In the genomic region with DNA sequence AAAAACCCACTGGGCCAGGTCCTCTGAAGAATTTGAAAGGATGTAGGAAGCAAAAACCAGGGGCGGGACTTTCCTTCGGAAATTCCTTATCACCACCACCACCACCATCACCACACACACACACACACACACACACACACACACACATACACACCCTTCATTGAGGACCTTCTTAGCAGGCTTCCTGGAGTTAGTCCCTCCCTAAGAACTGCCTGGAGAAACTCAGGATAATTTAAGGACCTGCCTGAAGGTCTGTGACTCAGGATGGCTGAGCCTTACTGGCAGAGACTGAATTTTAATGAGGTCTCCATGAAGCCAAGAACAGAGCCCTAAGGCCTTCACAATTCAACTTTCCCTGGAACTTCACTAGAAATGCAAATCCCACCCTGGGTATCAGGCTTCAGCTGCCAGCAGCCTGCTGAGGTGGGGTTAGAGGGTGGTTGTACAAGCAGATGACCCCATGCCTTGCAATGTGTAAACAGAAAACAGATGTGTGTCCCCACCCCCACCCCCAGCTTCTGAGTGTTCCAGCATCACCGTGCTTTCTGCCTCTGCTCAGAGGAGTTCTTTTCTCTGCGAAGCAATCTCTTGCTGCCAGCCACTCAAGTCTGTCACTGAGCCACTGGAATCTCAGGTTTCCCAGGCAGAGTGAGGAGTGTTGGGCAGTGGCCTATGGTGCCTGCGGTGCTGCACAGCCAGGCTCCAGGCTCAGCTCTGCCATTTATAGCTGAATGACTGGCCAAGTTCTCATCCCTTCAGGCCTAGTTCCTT, we compare ENCODE assay signal across 8 mouse cellular contexts. TPM values are rescaled to one million over a fixed set of nuclear protein-coding genes. Genes with fewer than 3 reads are reported as not detected.
A peak's percentile ranks its signal among the peaks of the same experiment; 100 is the strongest.
DNase-seq lines count a peak whose midpoint lies in the region; ATAC-seq lines count a peak whose summit lies in the region.

No protein-coding gene starts in this region.

- H3K9me3 ChIP-seq in neural tube, embryonic 11.5 days (ENCODE audit: control insufficient read depth, low read length), result no peaks in the 10 kb centered on the region

- H3K9ac ChIP-seq in neural tube, embryonic 11.5 days (ENCODE audit: low read length), result no peak overlapping the region

- peaks cover 34% of the 10 kb centered on the region for H3K4me1 ChIP-seq in brown adipose tissue, adult 24 weeks (ENCODE audit: control insufficient read depth, insufficient read depth, insufficient read length, low read length)
- H3K4me1 ChIP-seq in neural tube, embryonic 11.5 days (ENCODE audit: control insufficient read depth, insufficient read depth, low read length), result peaks cover 6% of the 10 kb centered on the region

- H3K4me2 ChIP-seq in neural tube, embryonic 11.5 days (ENCODE audit: low read depth), result no peak overlapping the region

- 23% methylated on average over 5 of the region's 5 CpGs for WGBS in neural tube, embryonic 11.5 days

- peak; percentile 56 for DNase-seq in ES-CJ7 (ENCODE audit: low read depth, low spot score)
- peak; percentile 48 for DNase-seq in heart, adult 8-10 months (ENCODE audit: low spot score)
- peak; percentile 61 for DNase-seq in kidney, postnatal 10 days
- peak; percentile 56 for DNase-seq in neural tube, embryonic 11.5 days (ENCODE audit: low spot score)
- DNase-seq in right cerebral cortex, adult 2 months (ENCODE audit: low spot score in 2 of 2), result no peak
- DNase-seq in cerebellum, adult 8-10 months, result no peak

- no peaks in the 10 kb centered on the region for H3K36me3 ChIP-seq in neural tube, embryonic 11.5 days (ENCODE audit: control insufficient read depth, insufficient read depth, low read length)

- H3K4me3 ChIP-seq in brown adipose tissue, adult 24 weeks (ENCODE audit: insufficient read depth, low read depth, low read length), result no peak overlapping the region
- no peak overlapping the region for H3K4me3 ChIP-seq in neural tube, embryonic 11.5 days (ENCODE audit: low read depth, low read length)

- H3K27ac ChIP-seq in brown adipose tissue, adult 24 weeks (replicated peaks; ENCODE audit: low read depth, low read length), result peak overlapping the region; percentile 74
- H3K27ac ChIP-seq in neural tube, embryonic 11.5 days (ENCODE audit: low read depth, low read length), result no peak overlapping the region; the same call in 1 of the 2 replicates

- ATAC-seq in neural tube, embryonic 11.5 days (ENCODE audit: insufficient read depth, low FRiP score, low TSS enrichment), result no peak
- ATAC-seq in megakaryocyte-erythroid progenitor cell, adult 5-6 weeks (replicated peaks; ENCODE audit: low FRiP score, low TSS enrichment, poor library complexity, severe bottlenecking), result no peak

- no peaks in the 10 kb centered on the region for H3K27me3 ChIP-seq in neural tube, embryonic 11.5 days (ENCODE audit: control insufficient read depth, insufficient read depth, low read length)

RNA-seq across cellular contexts. Expression of gene Amotl1, which starts 2.4 kb away (rescaled TPM):
- 35.8 and 41.1 TPM in 2 replicates for polyA plus RNA-seq in brown adipose tissue, adult 24 weeks (2012; ENCODE audit: insufficient read depth, insufficient read length, missing spikeins)
- 10 to 100 TPM; 56.2 to 65.0 (median 58.1) TPM for total RNA-seq in heart, adult 8-10 months (2022)
- 19.1 and 20.6 TPM in 2 replicates for polyA plus RNA-seq in neural tube, embryonic 11.5 days (2014; fragmentation: Nextera tagmentation; extraction: Ambion mirVana)
- total RNA-seq in megakaryocyte-erythroid progenitor cell, adult 5-6 weeks (2014; fragmentation: Nextera tagmentation), result not detected in 2 replicates
- not detected in 2 replicates for total RNA-seq in megakaryocyte-erythroid progenitor cell, adult 5-6 weeks (2017)

Comparison
In these comparisons a context has a peak if more than half of its experiments do, and no peak if none do; other contexts are left out.
1. DNase-seq: peak in ES-CJ7 (single experiment), heart, adult 8-10 months (single experiment), kidney, postnatal 10 days (single experiment) and neural tube, embryonic 11.5 days (single experiment); none in right cerebral cortex, adult 2 months (0 of 2) and cerebellum, adult 8-10 months (single experiment).
2. RNA of gene Amotl1, which starts 2.4 kb away (total RNA-seq): 56.2 to 65.0 TPM in heart, adult 8-10 months; not detected in megakaryocyte-erythroid progenitor cell, adult 5-6 weeks; every median in the first group is over 10 times any median in the second.